Mouse (Mus musculus): Measurements from ENCODE around the gene Cd55b.
"Not testable (repeated sequence)": the region's sequence is repeated elsewhere in the genome, so short reads cannot be mapped to it uniquely, and the experiment has no call there.

The Cd55b gene

GRCm38 (mm10) chr1:130422664-130423111 lies at the start of gene Cd55b:
TSS of gene Cd55b (minus strand) at chr1:130423009.
- DNase-seq = peak; percentile 26

GRCm38 (mm10) chr1:130470074-130470473 lies 47.3 kb upstream of the Cd55b start:
- no peak for DNase-seq

- no peak for DNase-seq
Measured at GRCm38 (mm10) chr1:130467453-130467852, 44.6 kb upstream of the Cd55b start.

GRCm38 (mm10) chr1:130464173-130464572 lies 41.4 kb upstream of the Cd55b start:
- DNase-seq = no peak

GRCm38 (mm10) chr1:130462867-130463266 lies 40.1 kb upstream of the Cd55b start:
- DNase-seq = no peak

GRCm38 (mm10) chr1:130462084-130462861 lies 39.5 kb upstream of the Cd55b start, which contains the start of gene Cd55:
TSS of gene Cd55 (minus strand) at chr1:130462744.
- DNase-seq = peak; percentile 96

- DNase-seq = no peak
Measured at GRCm38 (mm10) chr1:130455111-130455510, 32.3 kb upstream of the Cd55b start.

GRCm38 (mm10) chr1:130442930-130443329 lies 20.1 kb upstream of the Cd55b start:
- not testable (repeated sequence) for DNase-seq

- DNase-seq = no peak
Measured at GRCm38 (mm10) chr1:130430920-130431319, 8.1 kb upstream of the Cd55b start.

GRCm38 (mm10) chr1:130428667-130429066 lies 5.9 kb upstream of the Cd55b start:
- not testable (repeated sequence) for DNase-seq

GRCm38 (mm10) chr1:130427175-130427853 lies 4.5 kb upstream of the Cd55b start:
- not testable (repeated sequence) for DNase-seq

GRCm38 (mm10) chr1:130422033-130422432 lies 776 bp downstream of the Cd55b start:
- DNase-seq = not testable (repeated sequence)

GRCm38 (mm10) chr1:130397109-130397508 lies 25.7 kb downstream of the Cd55b start:
- not testable (repeated sequence) for DNase-seq

GRCm38 (mm10) chr1:130387282-130387681 lies 35.5 kb downstream of the Cd55b start:
- not testable (repeated sequence) for DNase-seq

GRCm38 (mm10) chr1:130377726-130378429 lies 44.9 kb downstream of the Cd55b start:
- DNase-seq = no peak

- DNase-seq = no peak
Measured at GRCm38 (mm10) chr1:130374173-130374785, 48.5 kb downstream of the Cd55b start.

GRCm38 (mm10) chr1:130373398-130374083 lies 49.3 kb downstream of the Cd55b start:
- DNase-seq = no peak

- no peak for DNase-seq
Measured at GRCm38 (mm10) chr1:130371895-130372528, 50.8 kb downstream of the Cd55b start.

- DNase-seq = no peak
Measured at GRCm38 (mm10) chr1:130371291-130371690, 51.5 kb downstream of the Cd55b start.

GRCm38 (mm10) chr1:130350077-130350635 lies 72.7 kb downstream of the Cd55b start:
- DNase-seq = peak; percentile 12

- DNase-seq = no peak
Measured at GRCm38 (mm10) chr1:130342429-130342828, 80.4 kb downstream of the Cd55b start.

Data from right cerebral cortex, postnatal 4 days (tissue).